Mouse (Mus musculus): ENCODE measurements at regions not wholly inside any gene's neighbourhood (a gene's known extent, or its start where the extent isn't known, plus 50 kb on each side); places are given as distances from the start of the nearest gene placed in this dataset.
"Not testable (repeated sequence)": the region's sequence is repeated elsewhere in the genome, so short reads cannot be mapped to it uniquely, and the experiment has no call there.

DNA sequence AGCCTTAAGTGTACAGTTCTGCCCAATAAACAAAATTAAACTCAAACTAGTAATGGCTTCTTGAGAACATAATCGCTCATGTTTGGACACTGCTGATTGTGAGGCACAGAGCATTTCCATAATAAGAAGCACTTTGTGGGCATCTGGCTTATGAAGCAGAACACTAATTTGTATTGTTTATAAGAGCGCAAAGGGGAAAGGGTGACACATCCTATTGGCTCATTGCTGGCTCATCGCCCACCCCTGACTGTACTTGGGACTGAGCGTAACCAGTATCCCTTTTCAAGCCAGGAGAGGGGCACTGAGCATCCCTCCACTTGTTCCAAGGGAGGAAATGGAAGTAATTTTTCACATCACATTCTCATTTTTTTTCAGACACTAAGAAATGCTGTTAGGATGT lies 288.0 kb downstream of the Sfmbt2 start:
- DNase-seq = no peak

DNA sequence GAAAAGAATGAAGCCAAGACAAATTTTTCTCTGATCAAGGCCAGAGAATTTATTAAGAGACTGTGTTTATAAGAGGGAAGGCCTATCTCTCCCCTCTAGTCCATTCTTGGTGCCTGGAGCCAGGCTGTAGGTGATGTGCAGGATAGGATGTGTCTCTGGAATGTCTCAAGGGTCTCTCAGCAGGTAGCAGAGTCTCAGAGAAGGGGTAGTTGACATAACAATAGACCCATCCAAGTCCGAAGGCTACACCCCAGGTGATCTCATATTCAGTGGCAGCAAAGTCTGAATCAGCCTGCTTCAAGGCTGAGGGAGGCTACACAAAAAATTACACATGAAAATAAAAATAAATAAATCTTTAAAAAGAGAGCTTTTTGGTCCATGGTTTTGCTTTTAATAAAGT lies 297.6 kb downstream of the Sfmbt2 start:
- DNase-seq = not testable (repeated sequence)

DNA sequence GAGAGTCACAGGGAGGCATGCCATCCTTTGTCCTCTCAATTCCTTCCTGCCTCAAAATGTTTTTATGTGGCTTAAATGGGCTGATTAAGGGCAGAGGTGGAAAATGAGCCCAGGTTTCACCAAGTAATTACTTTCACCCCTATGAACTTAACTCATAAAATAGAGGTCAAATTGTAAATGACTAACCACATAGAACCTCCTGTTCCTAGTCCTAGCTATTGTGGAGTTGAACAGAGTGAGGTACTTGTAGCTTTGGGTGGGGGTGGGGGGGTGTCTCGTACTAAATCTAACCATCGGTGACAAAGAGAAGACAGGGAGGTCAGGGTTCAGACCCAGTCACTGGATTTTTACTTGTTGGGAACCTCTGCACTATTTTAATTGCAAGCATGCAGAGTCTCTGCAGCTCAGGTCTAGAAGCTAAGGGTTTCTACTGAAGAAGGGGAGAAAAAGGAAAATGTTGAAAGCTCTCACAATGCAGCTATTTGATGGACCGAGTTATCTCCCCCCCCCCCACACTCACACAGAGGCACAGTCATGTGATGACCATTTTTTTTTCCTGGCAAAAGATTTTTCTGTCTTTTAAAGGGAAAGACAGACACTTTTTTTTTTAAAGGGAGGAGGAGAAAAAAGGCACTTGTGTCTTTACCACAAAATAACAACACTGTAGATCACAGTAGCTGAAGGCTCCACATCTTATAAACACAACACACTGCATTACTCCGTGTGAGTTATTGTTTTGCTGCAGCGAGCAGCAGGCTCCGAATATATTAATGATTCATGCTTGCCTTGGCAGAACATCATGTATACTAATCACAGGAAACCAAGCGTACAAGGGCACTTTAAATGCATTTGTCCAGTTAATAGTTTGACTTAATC lies 300.4 kb downstream of the Sfmbt2 start:
- DNase-seq = no peak

- no peak for DNase-seq
Measured at GRCm38 (mm10) chr2:10671299-10671632, 301.0 kb downstream of the Sfmbt2 start.

DNA sequence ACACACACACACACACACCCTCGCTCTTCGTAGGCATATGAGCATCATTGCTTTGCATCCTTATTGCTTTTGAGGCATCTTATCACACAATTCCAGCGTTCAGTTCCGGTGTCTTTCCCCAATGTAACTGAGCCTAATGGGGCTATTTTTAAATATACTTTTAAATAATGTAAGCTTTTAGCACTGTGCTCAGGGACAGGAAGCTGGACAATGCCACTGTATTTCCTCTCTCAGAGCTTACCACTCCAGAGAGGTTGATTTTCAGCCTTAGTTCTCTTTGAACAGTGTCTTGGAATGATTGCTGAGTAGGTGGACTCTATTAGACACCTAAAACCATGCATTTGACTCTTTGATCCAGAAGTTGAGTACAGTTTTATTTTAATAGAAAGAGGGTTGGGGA lies 301.9 kb downstream of the Sfmbt2 start:
- no peak for DNase-seq

- no peak for DNase-seq
Measured at GRCm38 (mm10) chr2:10674738-10675349, 304.5 kb downstream of the Sfmbt2 start.

DNA sequence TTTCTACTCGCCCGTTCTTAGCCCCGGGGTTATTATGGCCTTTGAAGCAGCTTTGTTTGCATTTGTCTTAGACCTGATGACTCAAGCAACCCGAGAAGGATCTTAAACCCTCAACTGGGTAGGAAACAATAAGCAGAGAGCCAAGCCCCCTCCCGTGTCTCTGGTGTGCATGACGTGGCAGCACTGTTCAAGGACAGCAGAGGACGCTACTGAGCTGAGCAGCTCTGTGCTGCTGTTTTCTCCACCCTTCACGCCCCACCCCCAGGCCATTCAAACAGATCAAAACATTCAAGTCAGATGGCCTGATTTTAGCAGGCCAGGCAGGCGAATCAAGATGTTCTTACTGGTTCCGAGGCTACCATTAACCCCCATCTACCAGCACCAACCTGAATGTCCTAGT lies 331.1 kb downstream of the Sfmbt2 start:
- no peak for DNase-seq

DNA sequence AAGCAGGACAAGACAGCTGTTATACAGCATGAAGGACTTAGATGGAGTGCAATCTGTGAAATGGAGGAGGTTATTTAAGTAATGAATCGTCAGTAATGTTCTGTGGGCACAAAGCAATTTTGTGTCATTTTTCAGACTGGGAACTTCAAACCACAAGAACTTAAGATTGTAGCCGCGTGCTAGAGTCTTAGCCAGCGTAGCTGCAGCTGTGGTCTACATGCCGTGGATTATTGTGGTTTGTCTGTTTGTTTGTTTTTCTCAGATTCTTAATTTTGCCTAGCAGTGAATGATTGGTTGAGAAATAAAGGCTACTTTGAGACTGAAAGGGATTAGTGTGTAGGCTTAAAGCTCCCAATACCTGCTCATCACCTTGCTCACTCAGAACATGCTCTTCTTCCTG lies 348.1 kb downstream of the Sfmbt2 start:
- DNase-seq = no peak

DNA sequence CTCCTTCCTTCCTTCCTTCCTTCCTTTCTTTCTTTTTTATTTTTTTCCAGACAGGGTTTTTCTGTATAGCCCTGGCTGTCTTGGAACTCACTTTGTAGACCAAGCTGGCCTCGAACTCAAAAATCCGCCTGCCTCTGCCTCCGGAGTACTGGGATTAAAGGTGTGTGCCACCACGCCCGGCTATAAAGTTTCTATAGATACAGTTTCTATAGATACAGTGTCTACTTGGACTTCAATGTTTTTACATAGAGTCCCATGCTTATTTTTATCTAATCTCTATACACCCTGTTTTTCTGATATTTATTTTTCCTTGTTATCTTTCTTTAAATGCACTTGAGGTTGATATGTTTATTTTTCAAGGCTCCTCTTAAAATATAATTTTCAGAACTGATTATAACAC lies 364.0 kb downstream of the Sfmbt2 start:
- DNase-seq = not testable (repeated sequence)

DNA sequence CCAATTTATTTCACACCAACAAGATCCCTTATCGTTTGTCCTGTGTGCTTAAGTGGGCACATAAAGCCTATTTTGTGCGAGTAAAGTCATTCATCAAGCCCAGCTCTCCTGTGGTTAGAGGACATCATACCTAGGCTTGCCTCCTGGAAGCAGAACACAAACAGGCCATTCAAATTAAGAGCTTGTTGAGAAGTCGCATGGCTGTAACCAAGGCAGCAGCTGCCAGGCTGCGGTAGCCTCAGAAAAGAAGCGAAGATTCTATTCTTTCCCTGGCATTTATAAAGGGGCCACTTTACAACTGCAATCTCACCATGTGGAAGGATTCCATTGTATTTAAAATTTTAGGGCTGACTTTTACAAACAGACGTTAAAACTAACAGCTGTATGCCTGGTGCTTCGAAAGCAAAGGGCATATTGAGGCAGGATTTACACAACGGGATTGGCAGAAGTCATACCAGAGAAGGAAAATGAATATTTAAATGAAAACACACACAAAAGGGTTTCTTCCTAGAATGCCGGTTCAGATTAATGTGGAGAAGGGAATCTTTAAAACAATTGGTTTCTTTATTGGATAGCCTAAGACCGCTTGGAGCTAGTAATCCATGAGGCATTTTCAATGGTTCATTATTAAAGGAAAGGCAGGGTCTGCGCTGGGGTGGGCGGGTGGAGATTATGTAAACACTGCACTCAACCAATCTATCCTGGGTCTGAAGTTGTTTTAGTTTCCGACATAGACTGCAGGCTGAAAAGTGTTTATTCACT lies 366.6 kb downstream of the Sfmbt2 start:
- no peak for DNase-seq

GRCm38 (mm10) chr2:10737458-10737775 lies 367.1 kb downstream of the Sfmbt2 start:
- no peak for DNase-seq

DNA sequence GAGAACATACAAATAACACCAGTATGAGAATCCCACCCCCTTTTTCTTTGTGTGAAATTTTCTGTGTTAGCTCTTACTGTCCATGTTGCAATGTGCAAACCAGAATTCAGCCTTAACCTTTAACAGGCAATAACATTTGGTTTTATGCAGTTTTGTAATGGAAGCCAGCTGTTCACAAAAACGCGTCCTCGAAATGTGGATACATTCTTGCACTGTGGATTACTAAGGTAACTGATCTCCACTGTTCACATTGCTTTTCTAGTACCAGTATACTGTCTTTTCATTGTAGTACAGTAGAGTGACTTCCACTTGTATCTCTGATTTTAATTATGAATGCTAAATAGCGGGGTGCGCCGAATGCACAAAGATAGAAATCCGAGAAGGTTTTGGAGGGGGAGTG lies 374.8 kb downstream of the Sfmbt2 start:
- DNase-seq = no peak

DNA sequence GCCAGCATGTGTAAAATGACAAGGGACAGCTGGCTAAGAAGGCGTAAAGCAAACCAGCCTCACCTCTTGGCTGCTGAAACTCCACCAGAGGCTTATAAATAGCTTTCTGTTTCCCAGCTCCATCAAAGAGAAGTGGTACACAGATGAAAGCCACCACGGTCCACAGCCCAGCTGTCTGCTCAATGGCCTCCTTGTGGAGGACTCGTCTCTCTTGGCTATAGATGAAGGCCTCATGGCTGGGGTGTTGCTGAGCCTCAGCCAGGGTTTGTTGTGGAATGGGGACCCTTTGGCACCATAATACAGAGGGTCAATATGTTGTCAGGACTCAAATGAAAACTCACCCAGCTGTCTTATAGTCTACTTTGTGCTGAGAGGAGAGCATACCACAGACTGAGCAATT lies 385.1 kb downstream of the Sfmbt2 start:
- DNase-seq = no peak

DNA sequence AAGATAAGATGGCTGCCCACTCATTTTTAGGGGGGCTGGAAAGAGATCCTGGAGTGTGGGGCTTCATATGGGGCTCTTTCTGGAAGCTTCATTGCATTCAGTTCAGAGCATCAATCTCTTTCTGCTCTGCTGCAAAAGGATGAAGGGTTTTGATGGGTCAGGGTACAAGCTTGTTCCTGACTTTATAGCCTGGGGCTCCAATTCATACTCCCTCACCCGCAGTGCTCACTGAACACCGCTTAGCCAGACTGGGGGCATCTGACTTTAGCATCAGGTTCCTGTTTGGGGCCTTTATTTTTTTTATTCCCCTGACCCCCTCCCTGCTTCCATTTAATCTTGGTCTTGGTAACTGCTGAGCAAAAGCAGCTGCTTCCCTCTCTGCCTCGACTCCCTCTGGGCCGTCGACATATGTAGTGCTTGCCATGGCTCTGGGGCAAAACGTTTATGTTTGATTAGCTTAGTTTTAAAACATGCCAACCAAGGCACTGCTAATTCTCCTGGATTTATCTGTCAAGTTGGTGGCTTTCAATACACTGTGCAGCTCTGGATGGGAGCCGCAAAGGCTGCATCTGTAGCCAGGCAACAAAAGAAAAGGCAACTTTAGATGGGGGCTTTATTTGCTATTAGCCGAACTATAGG lies 387.0 kb downstream of the Sfmbt2 start:
- DNase-seq = no peak

- DNase-seq = no peak
Measured at GRCm38 (mm10) chr2:10757886-10758285, 387.6 kb downstream of the Sfmbt2 start.

DNA sequence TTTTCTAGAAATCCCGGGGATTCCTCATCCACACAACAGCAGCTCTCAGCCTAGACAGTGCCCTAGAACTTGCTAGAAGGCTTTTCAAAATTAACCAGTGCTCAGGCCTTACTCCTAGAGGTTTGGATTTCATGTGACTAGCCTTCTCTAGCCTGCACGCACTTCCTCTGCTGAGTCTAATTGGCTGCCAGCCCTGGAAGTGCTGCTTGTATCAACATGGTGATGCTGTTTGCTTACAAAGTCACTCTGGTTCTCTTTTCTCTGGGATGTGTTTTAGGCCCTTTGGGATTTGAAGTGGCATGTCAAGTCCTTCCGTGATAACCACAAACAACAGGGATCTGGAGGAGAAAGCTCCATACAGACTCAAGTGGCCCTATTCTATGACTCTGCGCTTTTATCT lies 391.9 kb downstream of the Sfmbt2 start:
- no peak for DNase-seq

- DNase-seq = no peak
Measured at GRCm38 (mm10) chr2:10783071-10783470, 388.8 kb upstream of the Prkcq start.

- no peak for DNase-seq
Measured at GRCm38 (mm10) chr2:10783594-10783993, 388.3 kb upstream of the Prkcq start.

DNA sequence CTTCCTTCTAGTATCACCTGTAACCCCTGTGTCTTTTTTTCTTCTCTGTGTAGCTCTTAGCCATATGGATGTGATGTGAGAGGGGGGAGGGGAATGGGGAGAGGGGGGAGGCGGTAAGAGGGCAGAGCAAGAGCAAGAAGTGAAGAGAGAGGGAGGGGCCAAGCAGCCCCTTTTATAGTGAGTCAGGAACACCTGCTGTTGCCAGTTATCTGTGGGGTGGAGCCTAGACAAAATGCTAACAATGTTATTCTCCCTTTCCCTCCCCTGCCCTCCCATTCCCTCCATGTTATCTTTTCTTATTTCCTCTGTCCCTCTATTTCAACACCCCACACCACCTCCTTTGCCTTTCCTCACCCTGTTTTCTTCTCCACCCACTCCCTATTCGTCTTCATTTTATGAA lies 387.6 kb upstream of the Prkcq start:
- no peak for DNase-seq

- DNase-seq = peak; percentile 43
Measured at GRCm38 (mm10) chr2:10785156-10785555, 386.8 kb upstream of the Prkcq start.

DNA sequence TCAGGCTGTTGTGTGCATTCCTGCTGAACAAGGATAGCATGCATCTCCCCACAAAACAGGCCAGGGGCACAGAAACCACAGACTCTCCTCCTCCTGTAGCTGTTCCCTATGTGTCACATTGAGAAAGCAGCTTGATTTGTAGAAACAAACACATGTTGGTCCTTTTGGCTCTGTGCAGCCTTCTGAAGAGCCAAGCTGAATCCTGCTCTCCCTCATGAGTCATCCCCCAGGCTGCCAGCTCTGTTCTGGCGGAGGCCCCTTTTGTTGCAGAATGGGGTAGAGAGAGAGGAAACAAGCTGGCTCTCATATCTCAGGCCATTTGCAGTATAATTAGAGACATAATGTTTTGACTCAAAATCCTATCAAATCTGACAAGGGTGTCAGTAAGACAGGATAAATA lies 383.4 kb upstream of the Prkcq start:
- DNase-seq = peak; percentile 69

GRCm38 (mm10) chr2:10791233-10791632 lies 380.7 kb upstream of the Prkcq start:
- no peak for DNase-seq

GRCm38 (mm10) chr2:10816374-10816773 lies 355.5 kb upstream of the Prkcq start:
- DNase-seq = no peak

Data from heart, postnatal 4 days (tissue).